Mouse (Mus musculus) monocyte, adult 2 months (primary cell): ENCODE data around the gene Smim10l1.

ENCODE experiments used
- DNase-seq, 2 experiments: peaks; one replicate each; pipeline ENCODE4 v3.0.0; 2022; ENCODE audit warnings: low spot score in 2 of 2, low read depth in 1 of 2

Gene Smim10l1

GRCm38 (mm10) chr6:133104609-133104921, at the start of gene Smim10l1:
Gene Smim10l1, plus strand, starts transcription at chr6:133104909.
- no peak for DNase-seq

GRCm38 (mm10) chr6:133055716-133056115, 49.0 kb upstream of the Smim10l1 start, which contains the start of gene Tas2r140:
Gene Tas2r140, minus strand, starts transcription at chr6:133055816.
- no peak for DNase-seq

GRCm38 (mm10) chr6:133092226-133092625, 12.5 kb upstream of the Smim10l1 start:
- no peak for DNase-seq

GRCm38 (mm10) chr6:133102430-133102829, 2.3 kb upstream of the Smim10l1 start:
- DNase-seq: no peak

- DNase-seq: peak; percentile 19 to 44
These were observed 482 bp downstream of the Smim10l1 start for GRCm38 (mm10) chr6:133104922-133105859.
